Mouse (Mus musculus): ENCODE results near the gene Dnah17.

GRCm38 (mm10) chr11:118024111-118024510 is 106.3 kb downstream of the Dnah17 start:
- no peak for TF ChIP-seq POLR2A (IDR thresholded peaks at IDR 0.05; ENCODE audit: insufficient read depth, low read depth, low read length)
- TF ChIP-seq CTCF (IDR thresholded peaks at IDR 0.05): no peak

All from heart, adult 2 months (tissue).